Mouse (Mus musculus) monocyte, adult 5-6 weeks (primary cell): Measurements from ENCODE around the gene Rab3il1. TPM values are rescaled to one million over a fixed set of nuclear protein-coding genes. Genes with fewer than 3 reads are reported as not detected.

Experiments
- ATAC-seq: fragments of 153-309, 156-312 bp; replicated peaks from 2 replicates; pipeline ENCODE4 v1.8.0; 2017; ENCODE audit warnings: mild to moderate bottlenecking; ENCODE audit not compliant: low TSS enrichment, insufficient number of reproducible peaks, severe bottlenecking, poor library complexity, low FRiP score
- total RNA-seq: library from RNA; stranded (forward); fragments of 200-1000, 200-491, 200-594 nt; gene quantifications from 3 replicates; pipeline ENCODE4 v1.2.3, GENCODE M21; 2017

Rab3il1 gene
- total RNA-seq, 1 experiment from 2014 or later = 3.0 TPM

- no peak for ATAC-seq
These were observed 2.6 kb upstream of the Rab3il1 start for GRCm38 (mm10) chr19:9998736-9999486.

DNA sequence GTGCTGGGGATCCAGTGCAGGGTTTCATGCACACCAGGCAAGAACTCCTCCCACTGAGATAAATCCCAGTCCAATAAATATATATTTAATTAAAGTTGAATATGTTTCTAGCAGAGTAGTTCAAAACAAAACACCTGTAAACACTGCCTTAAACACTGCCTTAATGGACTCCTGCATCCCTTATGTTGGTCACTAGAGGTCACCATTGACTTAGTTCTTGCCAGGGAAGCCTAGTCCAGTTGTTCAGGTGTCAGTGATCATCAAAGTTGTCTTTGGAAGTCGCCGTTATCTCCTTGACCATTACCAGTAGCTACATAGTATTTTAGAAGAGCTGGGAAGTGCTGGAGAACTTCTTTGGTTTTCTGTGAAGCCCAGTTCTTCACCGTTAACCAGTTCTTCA, 1.1 kb upstream of the Rab3il1 start:
- 0 out of 2 replicates have a peak, but pooled peaks have one; percentile 49 for ATAC-seq

- ATAC-seq = no peak
These were observed 2.2 kb downstream of the Rab3il1 start for GRCm38 (mm10) chr19:10003696-10004095.

DNA sequence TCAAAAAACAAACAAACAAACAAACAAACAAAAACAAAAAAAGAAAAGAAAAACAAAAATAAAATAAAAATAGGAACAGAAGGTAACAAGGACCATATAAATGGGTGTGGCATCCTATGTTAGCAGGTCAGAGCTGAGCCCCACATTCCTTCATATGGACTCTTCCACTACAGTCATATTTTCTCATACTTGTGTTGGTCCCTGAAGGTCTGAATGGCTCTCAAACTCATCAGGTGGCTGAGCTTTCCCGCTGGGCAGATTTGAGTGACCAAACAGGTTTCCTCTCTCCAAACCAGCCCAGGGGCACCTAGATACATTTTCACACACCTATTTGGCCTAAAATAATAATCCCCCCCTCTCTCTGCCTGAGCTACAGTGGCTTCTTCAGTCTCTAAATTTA, 9.9 kb downstream of the Rab3il1 start:
- no peak for ATAC-seq

GRCm38 (mm10) chr19:10012827-10013278, 11.4 kb downstream of the Rab3il1 start:
- no peak for ATAC-seq

DNA sequence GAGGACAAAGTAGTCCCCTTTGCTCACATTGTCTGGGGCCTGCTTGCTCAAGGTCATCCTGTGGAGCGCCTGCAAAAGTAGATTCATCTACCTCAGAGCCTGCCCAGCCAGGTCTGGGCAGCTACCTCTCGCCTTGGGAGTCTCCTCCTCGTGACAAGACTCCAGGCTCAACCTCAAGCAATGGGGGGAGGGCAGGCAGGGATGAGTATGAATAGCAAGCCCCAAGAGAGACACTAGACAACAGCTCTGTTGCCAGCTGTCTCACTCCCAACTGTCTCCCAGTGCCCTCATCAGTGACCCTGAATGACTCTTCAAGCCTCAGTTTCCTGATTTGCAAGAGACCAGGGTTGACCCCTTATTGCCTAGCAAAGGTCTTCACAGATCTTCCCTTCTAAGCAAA, 11.9 kb downstream of the Rab3il1 start:
- ATAC-seq = no peak

DNA sequence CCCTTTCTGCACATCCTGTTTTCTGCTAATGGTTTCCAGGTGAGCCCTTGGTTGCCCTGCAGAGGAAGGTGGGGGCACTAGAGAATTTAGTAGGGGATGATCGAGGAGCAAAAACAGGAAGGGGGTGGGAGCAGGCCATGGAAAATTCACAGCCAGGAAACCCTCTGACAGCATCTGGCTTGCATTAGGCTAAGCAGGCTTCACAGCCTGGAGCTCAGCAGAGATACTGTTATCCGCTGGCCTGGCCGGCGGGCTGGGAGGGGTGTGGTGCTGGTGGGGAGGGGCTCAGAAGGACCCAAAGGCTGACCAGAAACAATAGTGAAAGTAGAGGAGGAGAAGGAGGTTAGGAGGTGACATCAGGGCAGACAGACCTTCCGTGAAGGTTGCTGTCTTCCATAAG, 12.4 kb downstream of the Rab3il1 start:
- ATAC-seq = no peak

GRCm38 (mm10) chr19:10014824-10015223, 13.4 kb downstream of the Rab3il1 start:
- ATAC-seq = no peak

- no peak for ATAC-seq
These were observed 14.0 kb downstream of the Rab3il1 start for GRCm38 (mm10) chr19:10015442-10015841.

GRCm38 (mm10) chr19:10016151-10016550, 14.7 kb downstream of the Rab3il1 start:
- ATAC-seq = no peak

GRCm38 (mm10) chr19:10017637-10018526, 16.4 kb downstream of the Rab3il1 start:
- peak; percentile 67 for ATAC-seq

- ATAC-seq = no peak
These were observed 17.0 kb downstream of the Rab3il1 start for GRCm38 (mm10) chr19:10018527-10018818.

- ATAC-seq = no peak
These were observed 17.8 kb downstream of the Rab3il1 start for GRCm38 (mm10) chr19:10019214-10019760.

DNA sequence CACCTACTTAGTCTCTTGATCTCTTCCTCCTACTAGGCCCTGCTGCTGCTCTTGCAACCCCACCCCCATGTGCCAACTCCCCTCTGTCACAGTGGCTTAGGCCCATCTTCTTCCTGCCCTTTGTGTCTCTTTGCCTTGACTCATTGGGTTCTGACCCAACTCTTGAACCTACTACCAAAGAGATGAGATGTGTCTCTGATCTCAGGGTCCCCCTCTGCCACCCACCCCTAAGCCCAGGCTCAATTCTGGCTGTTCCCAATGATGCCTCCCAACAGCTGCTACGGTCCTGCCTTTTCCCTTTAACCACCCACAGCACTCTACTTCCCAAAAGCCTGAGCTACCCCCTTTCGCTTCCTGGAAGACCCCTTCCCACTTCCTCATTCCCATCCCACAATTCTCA, 20.5 kb downstream of the Rab3il1 start:
- no peak for ATAC-seq

- ATAC-seq = peak; percentile 34; the same call in 1 of the 2 replicates
These were observed 21.2 kb downstream of the Rab3il1 start for GRCm38 (mm10) chr19:10022414-10023303.

DNA sequence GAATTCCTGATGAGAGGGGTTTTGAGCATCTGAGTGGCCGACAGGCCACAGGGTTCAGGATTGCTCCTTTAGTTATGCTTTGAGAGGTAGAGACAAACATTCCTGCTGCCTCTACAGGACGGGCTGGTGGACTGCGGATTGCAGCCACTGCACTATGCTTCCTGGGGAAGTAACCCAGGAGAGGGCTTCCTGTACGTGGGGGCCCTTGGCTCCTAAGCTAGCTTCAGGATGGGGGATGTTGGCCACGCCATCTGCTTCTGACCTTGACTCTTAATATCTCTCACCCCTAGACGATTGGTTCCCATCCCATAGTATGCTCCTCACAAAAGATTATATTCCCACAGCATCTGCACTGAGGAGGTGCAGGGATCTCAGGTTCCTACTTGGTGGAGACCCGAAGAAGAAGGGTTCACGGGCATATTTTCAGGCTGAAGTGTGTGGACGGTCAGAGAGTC, 21.9 kb downstream of the Rab3il1 start:
- no peak for ATAC-seq

DNA sequence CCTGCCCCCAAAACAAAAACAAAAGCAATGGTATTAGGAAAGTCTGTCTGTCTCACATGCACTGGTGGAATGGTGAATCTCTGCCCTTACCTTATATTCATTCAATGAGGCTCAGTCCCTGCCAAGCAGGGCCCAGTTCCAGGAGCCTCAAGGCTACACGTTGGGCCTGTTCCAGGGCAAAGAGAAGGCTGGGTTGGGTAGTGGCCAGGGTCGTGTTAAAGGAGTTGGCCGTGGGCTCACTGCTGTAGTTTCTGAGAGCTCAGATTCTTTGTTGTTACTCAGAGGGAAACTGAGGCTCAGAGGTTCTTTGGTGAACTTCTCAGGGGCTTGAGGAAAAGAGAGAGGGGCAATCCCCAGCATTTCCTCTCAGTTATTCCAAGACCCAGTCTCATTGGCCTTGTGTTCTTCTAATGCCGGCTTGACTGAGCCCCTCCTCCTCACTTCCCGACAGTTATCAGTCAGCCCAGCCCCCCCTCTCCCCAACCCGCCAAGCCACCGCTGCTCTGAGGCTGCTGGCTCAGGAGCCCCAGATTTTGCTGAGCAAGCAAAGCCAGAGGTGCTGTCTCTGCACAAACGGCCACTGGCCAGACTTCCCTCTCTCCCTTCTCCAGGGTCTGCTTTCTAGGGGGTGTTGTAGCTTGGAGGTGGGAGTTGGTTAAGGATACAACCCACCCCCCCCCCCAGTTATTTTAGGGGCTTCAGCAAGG, 23.9 kb downstream of the Rab3il1 start:
- no peak for ATAC-seq

- no peak for ATAC-seq
These were observed 28.3 kb downstream of the Rab3il1 start for GRCm38 (mm10) chr19:10029746-10030145.
